Mouse (Mus musculus): ENCODE measurements around the gene Arid1b. TPM values are rescaled to one million over a fixed set of nuclear protein-coding genes. Genes with fewer than 3 reads are reported as not detected.
A peak's percentile ranks its signal among the peaks of the same experiment; 100 is the strongest.
"Not testable (repeated sequence)": the region's sequence is repeated elsewhere in the genome, so short reads cannot be mapped to it uniquely, and the experiment has no call there.

The Arid1b gene
- polyA plus RNA-seq, 1 experiment from 2014 or later, result 22.6 TPM

GRCm38 (mm10) chr17:5091490-5091889 lies 97.4 kb downstream of the Arid1b start:
- Histone ChIP-seq H3K9me3 (ENCODE audit: control insufficient read depth, low read depth, low read length) (no peaks in the 10 kb centered on the region), H3K27me3 (ENCODE audit: control insufficient read depth, insufficient read depth, low read length) (no peaks in the 10 kb centered on the region), H3K27ac (ENCODE audit: low read length) (no peak overlapping the region; the same call in 1 of the 2 replicates)

DNA sequence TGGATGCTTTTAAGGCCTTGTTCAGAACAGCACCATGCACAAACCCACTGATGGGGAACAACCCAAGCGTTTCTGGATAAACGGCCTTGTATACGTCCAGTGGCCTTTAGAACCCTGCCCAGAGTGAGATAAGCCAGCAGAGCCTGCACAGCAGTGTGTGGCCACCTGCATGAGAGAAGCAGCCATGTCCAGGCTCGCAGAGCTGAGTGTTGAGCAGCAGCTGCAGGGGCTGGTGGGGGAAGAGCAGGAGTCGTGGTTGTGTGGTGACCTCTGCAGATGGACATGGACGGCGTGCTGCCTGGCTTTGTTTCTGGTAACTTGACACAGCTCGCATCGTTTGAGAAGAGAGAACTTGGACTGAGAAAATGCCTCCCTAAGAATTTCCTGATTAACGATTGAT lies 97.8 kb downstream of the Arid1b start:
- WGBS, result 44% methylated on average over 10 of the region's 10 CpGs
- no peak overlapping the region for H3K9ac ChIP-seq (replicated peaks; ENCODE audit: low read depth, low read length)
- 0 out of 2 replicates have a peak, but pooled peaks have one; percentile 14 for ATAC-seq (ENCODE audit: insufficient number of reproducible peaks, insufficient read depth, low FRiP score, low read depth)
- H3K36me3 ChIP-seq (ENCODE audit: control insufficient read depth, insufficient read depth, low read length), result no peaks in the 10 kb centered on the region
- no peaks in the 10 kb centered on the region for H3K27me3 ChIP-seq (ENCODE audit: control insufficient read depth, insufficient read depth, low read length)
- H3K4me3 ChIP-seq (ENCODE audit: low read depth, low read length), result no peak overlapping the region
- H3K4me1 ChIP-seq (ENCODE audit: control insufficient read depth, insufficient read depth, low read length), result peaks cover 23% of the 10 kb centered on the region
- no peak overlapping the region for H3K4me2 ChIP-seq (replicated peaks; ENCODE audit: low read depth, low read length)
- H3K27ac ChIP-seq (ENCODE audit: low read length), result peak overlapping the region; percentile 21; the same call in 1 of the 2 replicates
- H3K9me3 ChIP-seq (ENCODE audit: control insufficient read depth, low read depth, low read length), result no peaks in the 10 kb centered on the region

More at GRCm38 (mm10) chr17:5091490-5091889, 97.4 kb downstream of the Arid1b start:
- ATAC-seq (ENCODE audit: insufficient number of reproducible peaks, insufficient read depth, low FRiP score, low read depth), result no peak
- peaks cover 26% of the 10 kb centered on the region for H3K4me1 ChIP-seq (ENCODE audit: control insufficient read depth, insufficient read depth, low read length)
- no peak overlapping the region for H3K4me2 ChIP-seq (replicated peaks; ENCODE audit: low read depth, low read length)
- H3K4me3 ChIP-seq (ENCODE audit: low read depth, low read length), result no peak overlapping the region
- 73% methylated on average over 16 of the region's 16 CpGs for WGBS
- no peaks in the 10 kb centered on the region for H3K36me3 ChIP-seq (ENCODE audit: control insufficient read depth, insufficient read depth, low read length)
- no peak overlapping the region for H3K9ac ChIP-seq (replicated peaks; ENCODE audit: low read depth, low read length)

- peaks cover 23% of the 10 kb centered on the region for H3K4me1 ChIP-seq (ENCODE audit: control insufficient read depth, insufficient read depth, low read length)
- not testable (repeated sequence) for H3K27ac ChIP-seq (ENCODE audit: low read length); H3K4me2 ChIP-seq (replicated peaks; ENCODE audit: low read depth, low read length); H3K27me3 ChIP-seq (ENCODE audit: control insufficient read depth, insufficient read depth, low read length); H3K4me3 ChIP-seq (ENCODE audit: low read depth, low read length); ATAC-seq (ENCODE audit: insufficient number of reproducible peaks, insufficient read depth, low FRiP score, low read depth); H3K36me3 ChIP-seq (ENCODE audit: control insufficient read depth, insufficient read depth, low read length); H3K9ac ChIP-seq (replicated peaks; ENCODE audit: low read depth, low read length); H3K9me3 ChIP-seq (ENCODE audit: control insufficient read depth, low read depth, low read length)
- 61% methylated on average over 2 of the region's 2 CpGs for WGBS
These were observed 99.2 kb downstream of the Arid1b start for GRCm38 (mm10) chr17:5093343-5093742.

GRCm38 (mm10) chr17:5094636-5095035 lies 100.5 kb downstream of the Arid1b start:
- Histone ChIP-seq H3K36me3 (ENCODE audit: control insufficient read depth, insufficient read depth, low read length) (no peaks in the 10 kb centered on the region), H3K9me3 (ENCODE audit: control insufficient read depth, low read depth, low read length) (no peaks in the 10 kb centered on the region), H3K9ac (replicated peaks; ENCODE audit: low read depth, low read length) (no peak overlapping the region), H3K27ac (ENCODE audit: low read length) (no peak overlapping the region), H3K4me3 (ENCODE audit: low read depth, low read length) (no peak overlapping the region), H3K27me3 (ENCODE audit: control insufficient read depth, insufficient read depth, low read length) (no peaks in the 10 kb centered on the region), H3K4me1 (ENCODE audit: control insufficient read depth, insufficient read depth, low read length) (peaks cover 23% of the 10 kb centered on the region), H3K4me2 (replicated peaks; ENCODE audit: low read depth, low read length) (no peak overlapping the region)
- WGBS, result 80% methylated on average over 5 of the region's 5 CpGs
- ATAC-seq (ENCODE audit: insufficient number of reproducible peaks, insufficient read depth, low FRiP score, low read depth), result no peak

DNA sequence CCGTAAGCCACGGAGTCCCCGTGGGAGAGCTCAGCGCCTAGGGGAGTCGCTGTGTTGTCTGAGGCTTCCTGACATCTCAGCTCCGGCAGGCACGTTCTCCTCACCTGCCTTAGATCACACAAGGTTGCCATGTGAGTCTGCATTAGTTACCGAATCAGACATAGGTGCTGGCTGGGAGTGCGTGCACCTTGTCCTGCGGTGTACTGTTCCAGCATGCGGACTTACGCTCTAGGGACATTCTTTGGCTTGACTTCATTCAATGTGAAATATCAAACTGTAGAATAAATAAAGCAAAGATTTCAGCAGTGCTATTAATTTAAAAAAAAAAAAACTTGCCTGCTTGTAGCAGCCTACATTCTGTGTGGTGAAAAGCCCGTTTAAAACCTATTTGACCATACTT lies 101.6 kb downstream of the Arid1b start:
- H3K36me3 ChIP-seq (ENCODE audit: control insufficient read depth, insufficient read depth, low read length), result no peaks in the 10 kb centered on the region; the same call in 1 of the 2 replicates
- H3K27me3 ChIP-seq (ENCODE audit: control insufficient read depth, insufficient read depth, low read length), result no peaks in the 10 kb centered on the region
- no peak overlapping the region for H3K9ac ChIP-seq (replicated peaks; ENCODE audit: low read depth, low read length)
- H3K27ac ChIP-seq (ENCODE audit: low read length), result no peak overlapping the region
- no peak overlapping the region for H3K4me2 ChIP-seq (replicated peaks; ENCODE audit: low read depth, low read length)
- ATAC-seq (ENCODE audit: insufficient number of reproducible peaks, insufficient read depth, low FRiP score, low read depth), result no peak
- WGBS, result 80% methylated on average over 13 of the region's 13 CpGs
- H3K9me3 ChIP-seq (ENCODE audit: control insufficient read depth, low read depth, low read length), result no peaks in the 10 kb centered on the region
- no peak overlapping the region for H3K4me3 ChIP-seq (ENCODE audit: low read depth, low read length)
- peaks cover 19% of the 10 kb centered on the region for H3K4me1 ChIP-seq (ENCODE audit: control insufficient read depth, insufficient read depth, low read length)

- no peaks in the 10 kb centered on the region for H3K27me3 ChIP-seq (ENCODE audit: control insufficient read depth, insufficient read depth, low read length)
- peaks cover 21% of the 10 kb centered on the region for H3K4me1 ChIP-seq (ENCODE audit: control insufficient read depth, insufficient read depth, low read length)
- H3K4me2 ChIP-seq (replicated peaks; ENCODE audit: low read depth, low read length), result no peak overlapping the region
- H3K9me3 ChIP-seq (ENCODE audit: control insufficient read depth, low read depth, low read length), result no peaks in the 10 kb centered on the region
- no peaks in the 10 kb centered on the region; the same call in 1 of the 2 replicates for H3K36me3 ChIP-seq (ENCODE audit: control insufficient read depth, insufficient read depth, low read length)
- 89% methylated on average over 4 of the region's 4 CpGs for WGBS
- no peak overlapping the region for H3K9ac ChIP-seq (replicated peaks; ENCODE audit: low read depth, low read length)
- H3K4me3 ChIP-seq (ENCODE audit: low read depth, low read length), result no peak overlapping the region
- no peak overlapping the region for H3K27ac ChIP-seq (ENCODE audit: low read length)
- ATAC-seq (ENCODE audit: insufficient number of reproducible peaks, insufficient read depth, low FRiP score, low read depth), result no peak
These were observed 102.9 kb downstream of the Arid1b start for GRCm38 (mm10) chr17:5097046-5097445.

GRCm38 (mm10) chr17:5097545-5098475 lies 103.7 kb downstream of the Arid1b start:
- H3K9me3 ChIP-seq (ENCODE audit: control insufficient read depth, low read depth, low read length), result no peaks in the 10 kb centered on the region
- no peak overlapping the region for H3K27ac ChIP-seq (ENCODE audit: low read length)
- no peak overlapping the region for H3K4me3 ChIP-seq (ENCODE audit: low read depth, low read length)
- H3K4me1 ChIP-seq (ENCODE audit: control insufficient read depth, insufficient read depth, low read length), result peaks cover 21% of the 10 kb centered on the region
- WGBS, result 70% methylated on average over 21 of the region's 21 CpGs
- H3K27me3 ChIP-seq (ENCODE audit: control insufficient read depth, insufficient read depth, low read length), result no peaks in the 10 kb centered on the region
- H3K9ac ChIP-seq (replicated peaks; ENCODE audit: low read depth, low read length), result no peak overlapping the region
- no peaks in the 10 kb centered on the region; the same call in 1 of the 2 replicates for H3K36me3 ChIP-seq (ENCODE audit: control insufficient read depth, insufficient read depth, low read length)
- ATAC-seq (ENCODE audit: insufficient number of reproducible peaks, insufficient read depth, low FRiP score, low read depth), result no peak
- no peak overlapping the region for H3K4me2 ChIP-seq (replicated peaks; ENCODE audit: low read depth, low read length)

DNA sequence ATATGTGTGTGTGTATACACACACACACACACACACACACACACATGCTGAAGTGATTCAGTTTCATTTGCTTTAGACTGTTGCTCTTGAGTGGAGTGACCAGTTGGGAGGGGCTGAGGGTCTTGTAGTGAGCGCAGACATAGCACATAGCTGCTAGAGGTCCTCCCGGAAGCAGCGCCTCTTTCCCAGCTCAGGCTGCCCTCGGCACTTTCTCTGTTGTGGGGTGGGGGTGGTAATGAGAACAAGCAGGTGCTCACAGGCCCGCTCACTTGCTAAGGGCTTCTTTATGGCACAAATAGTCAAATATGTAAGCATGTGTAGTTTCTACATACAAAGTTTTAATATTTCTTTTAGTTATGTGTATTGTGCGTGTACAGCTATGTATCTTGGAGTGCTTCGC lies 104.6 kb downstream of the Arid1b start:
- no peak overlapping the region for H3K4me2 ChIP-seq (replicated peaks; ENCODE audit: low read depth, low read length)
- 61% methylated on average over 7 of the region's 7 CpGs for WGBS
- H3K9me3 ChIP-seq (ENCODE audit: control insufficient read depth, low read depth, low read length), result no peaks in the 10 kb centered on the region
- peaks cover 21% of the 10 kb centered on the region for H3K4me1 ChIP-seq (ENCODE audit: control insufficient read depth, insufficient read depth, low read length)
- no peak for ATAC-seq (ENCODE audit: insufficient number of reproducible peaks, insufficient read depth, low FRiP score, low read depth)
- no peak overlapping the region for H3K4me3 ChIP-seq (ENCODE audit: low read depth, low read length)
- no peaks in the 10 kb centered on the region for H3K27me3 ChIP-seq (ENCODE audit: control insufficient read depth, insufficient read depth, low read length)
- no peak overlapping the region for H3K9ac ChIP-seq (replicated peaks; ENCODE audit: low read depth, low read length)
- H3K27ac ChIP-seq (ENCODE audit: low read length), result no peak overlapping the region
- H3K36me3 ChIP-seq (ENCODE audit: control insufficient read depth, insufficient read depth, low read length), result no peaks in the 10 kb centered on the region; the same call in 1 of the 2 replicates

Measured in stomach, embryonic 14.5 days (tissue).